Mouse (Mus musculus) left cerebral cortex, postnatal 4 days (tissue): ENCODE measurements around the gene Xlr4b. TPM values are rescaled to one million over a fixed set of nuclear protein-coding genes. Genes with fewer than 3 reads are reported as not detected.
"Not testable (repeated sequence)": the region's sequence is repeated elsewhere in the genome, so short reads cannot be mapped to it uniquely, and the experiment has no call there.

Experiments used
- DNase-seq: peaks from one replicate; pipeline ENCODE4 v3.0.0-alpha.2; 2022
- intact Hi-C: fragments of 180-260 bp; cut with DNase I; formaldehyde crosslinking; loops from one replicate; pipeline ENCODE4 v1.15.1; 2025
- total RNA-seq, 2 experiments: library from RNA; stranded (reverse); gene quantifications; 2 replicates each; pipeline ENCODE4 v1.2.3; 2021

Gene Xlr4b
- total RNA-seq, result 1 to 10 TPM in 1 of 2 experiments, under 1 TPM in 1; 0.60 to 1.4 TPM

DNA sequence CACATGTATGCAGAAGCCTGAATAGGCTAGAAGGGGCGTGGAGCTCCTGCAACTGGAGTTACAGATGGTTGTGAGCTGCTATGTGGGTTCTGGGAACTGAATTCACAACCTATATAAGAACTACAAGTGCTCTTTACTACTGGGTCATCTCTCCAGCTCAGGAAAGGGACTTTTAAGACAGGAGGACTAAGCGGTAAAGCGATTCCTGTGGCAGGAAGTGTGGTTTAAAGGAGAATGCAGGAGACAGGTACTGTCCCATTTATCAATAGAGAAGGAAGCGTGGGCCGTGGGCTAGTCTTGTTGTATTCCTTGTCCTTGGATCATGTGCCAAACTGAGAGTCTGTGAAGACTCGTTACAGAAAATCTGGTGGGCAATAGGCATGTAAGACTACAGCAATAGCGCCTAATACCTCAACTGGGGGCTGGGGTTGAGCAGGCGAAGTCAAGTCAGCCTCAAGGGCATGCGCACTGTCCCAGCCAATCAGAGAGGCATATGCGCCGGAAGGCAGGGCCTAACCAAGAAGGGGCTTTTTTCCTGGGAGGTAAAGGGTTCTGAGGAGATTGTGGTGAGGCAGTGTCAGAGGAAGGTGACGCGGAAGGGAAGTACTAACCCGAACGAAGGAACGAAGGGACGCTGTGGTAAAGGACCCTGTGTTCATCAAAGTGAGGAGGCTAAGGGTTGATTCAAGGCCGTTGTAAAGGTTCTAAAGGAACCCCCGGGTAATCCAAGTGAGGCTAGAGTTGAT lies at the start of gene Xlr4b:
Xlr4b (plus strand) TSS at position 515 of the 746 bp plus-strand sequence.
- DNase-seq, intact Hi-C loops: not testable (repeated sequence)

DNA sequence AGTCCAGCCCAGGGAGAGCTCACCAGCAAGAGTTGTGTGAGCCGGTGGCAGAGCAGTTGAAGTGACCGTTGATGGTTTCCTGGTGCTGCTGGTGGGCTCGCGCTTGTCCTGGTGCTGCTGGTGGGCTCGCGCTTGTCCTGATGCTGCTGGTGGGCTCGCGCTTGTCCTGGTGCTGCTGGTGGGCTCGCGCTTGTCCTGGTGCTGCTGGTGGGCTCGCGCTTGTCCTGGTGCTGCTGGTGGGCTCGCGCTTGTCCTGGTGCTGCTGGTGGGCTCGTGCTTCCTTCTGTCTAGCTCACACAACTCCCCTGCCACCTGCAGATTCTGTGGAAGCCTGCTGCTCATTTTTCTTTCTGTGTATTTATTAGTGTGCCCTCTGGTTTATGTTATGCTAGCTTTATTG lies 37.2 kb upstream of the Xlr4b start, which contains the start of gene Spin2d:
Spin2d (minus strand) TSS at position 101 of the 400 bp plus-strand sequence.
- DNase-seq, intact Hi-C loops: not testable (repeated sequence)

DNA sequence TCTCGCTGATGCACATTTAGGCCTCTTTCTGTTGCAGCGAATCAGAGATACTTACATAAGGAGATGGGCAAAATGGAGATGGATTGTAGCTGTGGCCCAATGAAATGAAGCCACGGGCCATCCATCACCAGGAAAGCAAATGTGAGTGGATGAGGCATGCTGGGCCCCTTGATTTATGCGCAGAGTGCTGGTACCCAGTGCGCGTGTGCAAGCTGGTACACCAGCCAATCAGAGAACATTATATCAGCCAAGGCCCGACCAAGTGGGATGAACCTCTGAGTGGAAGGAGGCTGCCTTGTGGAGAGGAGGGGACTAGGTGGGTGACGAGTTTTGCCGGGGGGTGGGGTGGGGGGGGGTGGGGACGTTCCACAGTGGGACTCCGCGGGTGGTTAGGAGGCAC lies 22.2 kb upstream of the Xlr4b start, which contains the start of gene Xlr3b:
Xlr3b (plus strand) TSS at position 274 of the 400 bp plus-strand sequence.
- intact Hi-C loops, result not testable (repeated sequence)
- peak; percentile 7 for DNase-seq

DNA sequence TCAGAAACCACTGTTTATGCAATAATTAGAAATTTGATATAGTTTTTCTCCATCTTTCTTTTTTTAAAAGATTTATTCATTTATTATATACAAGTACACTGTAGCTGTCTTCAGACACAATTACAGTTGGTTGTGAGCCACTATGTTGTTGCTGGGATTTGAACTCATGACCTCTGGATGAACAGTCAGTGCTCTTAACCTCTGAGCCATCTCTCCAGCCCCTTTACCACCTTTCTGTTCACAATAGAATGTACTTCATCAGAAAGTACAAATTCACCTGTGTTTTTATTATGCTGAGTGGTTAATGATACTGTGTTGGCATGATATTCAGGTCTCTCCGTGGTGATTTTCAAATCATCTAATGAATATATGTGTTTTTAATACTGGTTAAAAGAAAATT lies 11.2 kb downstream of the Xlr4b start:
- intact Hi-C loops, result no loop called here
- DNase-seq, result no peak

DNA sequence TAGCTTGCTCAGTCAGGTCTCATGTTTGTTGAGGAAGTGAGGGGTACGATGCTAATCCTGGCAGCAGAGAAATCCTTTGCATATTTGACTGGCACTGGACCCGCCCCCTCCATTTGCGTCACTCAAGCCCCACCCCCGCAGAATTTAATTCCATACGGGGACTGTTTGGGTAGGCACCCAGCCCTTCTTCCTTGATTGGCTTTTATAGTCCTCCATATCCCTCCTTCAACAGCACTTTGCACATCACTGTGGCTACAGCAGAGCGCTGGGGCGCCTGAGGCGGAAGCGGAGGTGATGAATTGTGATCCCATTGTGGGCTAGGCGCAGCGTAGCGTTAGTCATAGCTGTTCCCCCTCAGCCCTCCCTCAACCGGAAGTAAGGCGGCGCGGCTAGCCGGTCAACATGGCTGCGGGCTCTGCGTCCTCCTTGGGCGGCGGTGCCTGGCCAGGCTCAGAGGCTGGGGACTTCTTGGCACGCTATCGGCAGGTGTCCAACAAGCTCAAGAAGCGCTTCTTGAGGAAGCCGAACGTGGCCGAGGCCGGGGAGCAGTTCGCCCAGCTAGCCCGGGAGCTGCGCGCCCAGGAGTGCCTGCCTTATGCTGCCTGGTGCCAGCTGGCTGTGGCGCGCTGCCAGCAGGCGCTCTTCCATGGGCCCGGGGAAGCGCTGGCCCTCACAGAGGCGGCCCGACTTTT lies 13.9 kb downstream of the Xlr4b start, which contains the start of gene F8a:
F8a (plus strand) TSS at position 378 of the 692 bp plus-strand sequence.
- intact Hi-C loops, result no loop called here
- peak; percentile 79 for DNase-seq

DNA sequence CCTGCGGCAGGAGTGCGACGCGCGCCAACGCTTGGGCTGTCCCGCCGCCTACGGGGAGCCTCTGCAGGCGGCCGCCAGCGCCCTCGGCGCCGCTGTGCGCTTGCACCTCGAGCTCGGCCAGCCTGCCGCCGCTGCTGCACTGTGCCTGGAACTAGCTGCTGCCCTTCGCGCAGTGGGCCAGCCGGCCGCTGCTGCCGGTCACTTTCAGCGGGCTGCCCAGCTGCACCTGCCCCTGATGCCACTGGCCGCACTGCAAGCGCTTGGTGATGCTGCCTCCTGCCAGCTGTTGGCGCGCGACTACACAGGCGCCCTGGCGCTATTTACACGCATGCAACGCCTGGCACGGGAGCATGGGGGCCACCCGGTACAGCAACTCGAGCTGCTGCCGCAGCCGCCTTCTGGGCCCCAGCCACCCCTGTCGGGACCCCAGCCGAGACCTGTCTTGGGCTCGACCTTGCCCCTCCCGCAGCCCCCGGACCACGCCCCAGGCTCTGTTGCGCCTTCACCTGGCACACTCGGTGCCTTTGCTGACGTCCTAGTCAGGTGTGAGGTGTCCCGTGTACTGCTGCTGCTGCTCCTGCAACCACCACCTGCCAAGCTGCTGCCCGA lies 14.6 kb downstream of the Xlr4b start:
- peak; percentile 54 for DNase-seq
- intact Hi-C loops, result no loop called here

DNA sequence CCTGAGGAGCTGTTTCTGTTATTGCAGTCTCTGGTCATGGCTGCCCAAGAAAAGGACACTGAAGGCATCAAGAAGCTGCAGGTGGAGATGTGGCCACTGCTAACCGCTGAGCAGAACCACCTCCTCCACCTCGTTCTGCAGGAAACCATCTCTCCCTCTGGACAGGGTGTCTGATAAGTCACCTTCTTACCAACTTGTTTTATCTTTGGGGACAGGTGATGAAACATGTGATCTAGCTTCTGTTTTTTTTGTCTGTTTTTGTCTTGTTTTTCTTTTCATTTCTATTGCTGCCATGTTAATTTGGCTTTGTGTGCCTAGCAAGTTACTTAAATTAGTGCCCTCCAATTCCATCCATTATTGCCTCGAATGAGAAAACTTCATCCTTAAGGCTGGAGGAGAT lies 15.2 kb downstream of the Xlr4b start:
- DNase-seq, result no peak
- intact Hi-C loops, result no loop called here

DNA sequence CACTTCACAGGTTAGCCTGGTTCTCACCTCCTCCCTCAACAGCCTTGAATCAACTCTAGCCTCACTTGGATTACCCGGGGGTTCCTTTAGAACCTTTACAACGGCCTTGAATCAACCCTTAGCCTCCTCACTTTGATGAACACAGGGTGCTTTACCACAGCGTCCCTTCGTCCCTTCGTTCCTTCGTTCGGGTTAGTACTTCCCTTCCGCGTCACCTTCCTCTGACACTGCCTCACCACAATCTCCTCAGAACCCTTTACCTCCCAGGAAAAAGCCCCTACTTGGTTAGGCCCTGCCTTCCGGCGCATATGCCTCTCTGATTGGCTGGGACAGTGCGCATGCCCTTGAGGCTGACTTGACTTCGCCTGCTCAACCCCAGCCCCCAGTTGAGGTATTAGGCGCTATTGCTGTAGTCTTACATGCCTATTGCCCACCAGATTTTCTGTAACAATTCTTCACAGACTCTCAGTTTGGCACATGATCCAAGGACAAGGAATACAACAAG lies 28.7 kb downstream of the Xlr4b start, which contains the start of gene Xlr4c:
Xlr4c (minus strand) TSS at position 310 of the 505 bp plus-strand sequence.
- intact Hi-C loops, DNase-seq: not testable (repeated sequence)

DNA sequence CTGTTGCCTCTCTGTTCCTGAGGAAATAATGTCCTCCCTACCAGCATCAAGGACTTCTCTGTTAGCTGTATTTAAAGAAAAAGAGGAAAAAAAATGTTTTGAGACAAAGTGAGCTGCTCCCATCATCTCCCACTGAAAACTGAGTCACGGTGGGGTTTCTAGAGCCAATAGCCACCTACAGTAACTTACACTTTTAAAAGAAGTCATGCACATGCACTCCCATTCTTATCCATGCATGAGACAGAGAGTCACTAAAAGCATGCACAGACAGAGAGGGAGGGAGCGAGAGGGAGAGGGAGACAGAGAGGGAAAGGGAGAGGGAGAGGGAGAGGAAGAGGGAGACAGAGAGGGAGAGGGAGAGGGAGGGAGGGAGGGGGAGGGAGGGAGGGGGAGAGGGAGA lies 48.3 kb downstream of the Xlr4b start:
- DNase-seq, intact Hi-C loops: not testable (repeated sequence)

DNA sequence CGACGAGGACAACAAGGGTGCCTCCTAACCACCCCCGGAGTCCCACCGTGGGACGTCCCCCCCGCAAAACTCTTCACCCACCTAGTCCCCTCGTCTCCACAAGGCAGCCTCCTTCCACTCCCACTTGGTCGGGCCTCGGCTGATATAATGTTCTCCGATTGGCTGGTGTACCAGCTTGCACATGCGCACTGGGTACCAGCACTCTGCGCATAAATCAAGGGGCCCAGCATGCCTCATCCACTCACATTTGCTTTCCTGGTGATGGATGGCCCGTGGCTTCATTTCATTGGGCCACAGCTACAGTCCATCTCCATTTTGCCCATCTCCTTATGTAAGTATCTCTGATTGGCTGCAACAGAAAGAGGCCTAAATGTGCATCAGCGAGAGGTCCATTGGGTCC lies 51.1 kb downstream of the Xlr4b start, which contains the start of gene Xlr3c:
Xlr3c (minus strand) TSS at position 121 of the 400 bp plus-strand sequence.
- intact Hi-C loops, DNase-seq: not testable (repeated sequence)

Other genes starting within 250 kb of the Xlr4b start
- 1 to 10 TPM; 1.0 to 1.1 TPM for gene Zfp185, start 227.0 kb upstream of the Xlr4b start, total RNA-seq
- gene Pnma5, start 177.2 kb upstream of the Xlr4b start, total RNA-seq, result under 1 TPM; 0.28 to 0.50 TPM
- 10 to 100 TPM; 15.7 to 19.2 TPM for gene Pnma3, start 149.5 kb upstream of the Xlr4b start, total RNA-seq
- under 1 TPM; 0.54 to 0.56 TPM for gene Xlr4a, start 131.9 kb upstream of the Xlr4b start, total RNA-seq
- 1 to 10 TPM in 1 of 2 experiments, under 1 TPM in 1; 0.64 to 3.7 TPM for gene Xlr3a, start 117.2 kb upstream of the Xlr4b start, total RNA-seq
- 1 to 10 TPM in 1 of 2 experiments, under 1 TPM in 1; 0.92 to 2.2 TPM for gene Gm14685, start 97.3 kb upstream of the Xlr4b start, total RNA-seq
- under 1 TPM in 1 of 2 experiments, not detected in 1; 0.20 TPM for gene Xlr5b, start 65.5 kb upstream of the Xlr4b start, total RNA-seq
- under 1 TPM in 1 of 2 experiments, not detected in 1; 0.46 TPM for gene DXBay18, start 64.9 kb upstream of the Xlr4b start, total RNA-seq
- gene Spin2d, start 37.3 kb upstream of the Xlr4b start, total RNA-seq, result not detected
- 10 to 100 TPM in 1 of 2 experiments, 1 to 10 TPM in 1; 3.6 to 13.1 TPM for gene Xlr3b, start 22.1 kb upstream of the Xlr4b start, total RNA-seq
- 10 to 100 TPM; 16.2 to 17.1 TPM for gene F8a, start 14.0 kb downstream of the Xlr4b start, total RNA-seq
- not detected for gene Xlr4c, start 28.8 kb downstream of the Xlr4b start, total RNA-seq
- gene Xlr3c, start 51.1 kb downstream of the Xlr4b start, total RNA-seq, result not detected
- gene Xlr5a, start 78.6 kb downstream of the Xlr4b start, total RNA-seq, result not detected
- gene Xlr5c, start 78.6 kb downstream of the Xlr4b start, total RNA-seq, result not detected
- gene Gm45015, start 122.5 kb downstream of the Xlr4b start, total RNA-seq, result not detected
- gene Zfp275, start 128.3 kb downstream of the Xlr4b start, total RNA-seq, result 10 to 100 TPM; 20.3 to 20.7 TPM
- gene Gm18336, start 184.4 kb downstream of the Xlr4b start, total RNA-seq, result under 1 TPM in 1 of 2 experiments, not detected in 1; 0.18 TPM
- gene Zfp92, start 196.8 kb downstream of the Xlr4b start, total RNA-seq, result 1 to 10 TPM; 2.7 to 3.7 TPM
- not detected for gene Trex2, start 221.0 kb downstream of the Xlr4b start, total RNA-seq
- gene Haus7, start 244.7 kb downstream of the Xlr4b start, total RNA-seq, result 10 to 100 TPM; 27.8 to 28.0 TPM